Mouse (Mus musculus) bone marrow, adult 2 months (tissue): ENCODE measurements at regions not wholly inside any gene's neighbourhood (a gene's known extent, or its start where the extent isn't known, plus 50 kb on each side); places are given as distances from the start of the nearest gene placed in this dataset.

Experiments
- H3K27ac ChIP-seq: fragments of 200-500 bp; 2 replicates; pipeline ENCODE4 v1.5.1; 2012; ENCODE audit warnings: low read depth, mild to moderate bottlenecking, control low read depth, inconsistent platforms, low read length; ENCODE audit not compliant: control insufficient read depth, poor library complexity, insufficient read depth
- H3K4me1 ChIP-seq: fragments of 200-500 bp; 2 replicates; pipeline ENCODE4 v1.6.1; 2011; ENCODE audit warnings: low read length; ENCODE audit not compliant: control insufficient read depth, insufficient read depth
- H3K4me3 ChIP-seq: fragments of 200-500 bp; replicated peaks from 2 replicates; pipeline ENCODE3; 2011; ENCODE audit warnings: mild to moderate bottlenecking, low read depth, low read length, control low read depth; ENCODE audit not compliant: control insufficient read depth
- CTCF ChIP-seq: fragments of 200-500 bp; IDR thresholded peaks from 2 replicates; pipeline ENCODE4 v1.5.1; 2011; ENCODE audit warnings: low read length, control low read depth; ENCODE audit not compliant: control insufficient read depth, insufficient read depth
- POLR2A ChIP-seq: fragments of 200-500 bp; IDR thresholded peaks from 2 replicates; pipeline ENCODE4 v1.6.1; 2011; ENCODE audit warnings: low read depth, mild to moderate bottlenecking, control low read depth, low read length, borderline replicate concordance; ENCODE audit not compliant: control insufficient read depth
- WGBS: fragments of 180-500 bp; shearing (Covaris S2); methylation state at CpG from one replicate; pipeline ENCODE4 v1.1.7; 2018; 5-methylcytosine and 5-hydroxymethylcytosine counted together

DNA sequence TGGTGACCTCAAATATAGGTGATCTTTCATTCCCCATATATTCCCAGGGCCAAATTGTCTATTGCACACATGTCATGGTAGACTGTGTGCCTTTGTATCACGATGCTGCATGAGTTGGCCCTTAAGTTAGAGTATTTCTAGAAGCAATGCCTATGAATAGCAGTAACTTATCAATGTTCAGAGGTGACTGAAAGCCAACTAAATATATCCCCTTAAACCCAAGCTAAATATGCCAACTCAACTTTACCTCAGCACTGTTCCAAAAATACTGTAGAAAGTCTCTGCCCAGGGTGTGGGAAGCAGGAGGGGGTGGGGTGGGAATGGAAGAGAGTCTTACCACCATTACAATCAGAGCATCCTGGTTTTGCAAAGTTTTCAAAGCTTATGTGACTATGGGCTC lies 144.6 kb upstream of the Serp2 start:
- TF ChIP-seq POLR2A (no peak), CTCF (no peak)
- Histone ChIP-seq H3K4me1 (peaks cover 10% of the 10 kb centered on the region; the same call in 1 of the 2 replicates), H3K4me3 (no peak overlapping the region), H3K27ac (no peak overlapping the region)
- 46% methylated on average over 1 of the region's 1 CpGs for WGBS

DNA sequence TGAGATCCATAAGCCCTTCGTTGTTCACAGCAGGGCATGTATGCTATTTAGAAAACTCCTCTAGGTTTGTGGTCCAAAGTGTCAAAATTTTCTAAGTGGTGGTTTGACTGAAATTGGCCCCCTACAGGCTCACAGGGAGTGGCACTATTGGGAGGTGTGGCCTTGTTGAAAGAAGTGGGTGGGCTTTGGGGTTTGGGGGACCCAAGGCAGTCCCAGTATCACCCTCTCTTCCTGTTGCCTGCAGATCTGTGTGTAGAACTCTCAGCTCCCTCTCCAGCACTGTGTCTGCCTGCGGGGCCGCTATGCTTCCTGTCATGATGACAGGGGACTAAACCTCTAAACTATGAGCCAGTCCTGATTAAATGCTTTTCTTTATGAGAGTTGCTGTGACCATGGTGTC lies 144.1 kb upstream of the Serp2 start:
- TF ChIP-seq CTCF (no peak), POLR2A (no peak)
- 8% methylated on average over 3 of the region's 3 CpGs for WGBS
- Histone ChIP-seq H3K27ac (no peak overlapping the region), H3K4me1 (peaks cover 10% of the 10 kb centered on the region; the same call in 1 of the 2 replicates), H3K4me3 (no peak overlapping the region)

DNA sequence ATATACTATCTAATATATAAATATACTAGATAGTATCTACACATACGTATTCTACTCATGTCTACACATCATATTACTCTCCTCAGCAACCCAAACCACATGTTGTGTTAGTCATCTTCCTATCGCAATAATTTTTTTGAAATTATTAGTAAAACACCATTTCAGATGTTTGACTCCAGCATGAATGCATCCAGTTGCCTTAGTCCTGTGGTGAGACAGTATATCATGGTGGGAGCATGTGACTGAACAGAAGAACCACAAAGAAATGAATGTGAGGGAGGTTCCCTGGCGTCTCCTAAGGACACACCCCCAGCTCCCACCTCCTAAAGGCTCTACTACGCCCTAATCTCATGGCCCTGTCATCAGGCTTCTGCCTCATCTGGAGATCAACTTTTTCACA lies 143.5 kb upstream of the Serp2 start:
- TF ChIP-seq POLR2A (no peak), CTCF (no peak)
- peaks cover 10% of the 10 kb centered on the region; the same call in 1 of the 2 replicates for H3K4me1 ChIP-seq
- H3K27ac ChIP-seq: no peak overlapping the region
- 50% methylated on average over 4 of the region's 4 CpGs for WGBS
- H3K4me3 ChIP-seq: no peak overlapping the region

DNA sequence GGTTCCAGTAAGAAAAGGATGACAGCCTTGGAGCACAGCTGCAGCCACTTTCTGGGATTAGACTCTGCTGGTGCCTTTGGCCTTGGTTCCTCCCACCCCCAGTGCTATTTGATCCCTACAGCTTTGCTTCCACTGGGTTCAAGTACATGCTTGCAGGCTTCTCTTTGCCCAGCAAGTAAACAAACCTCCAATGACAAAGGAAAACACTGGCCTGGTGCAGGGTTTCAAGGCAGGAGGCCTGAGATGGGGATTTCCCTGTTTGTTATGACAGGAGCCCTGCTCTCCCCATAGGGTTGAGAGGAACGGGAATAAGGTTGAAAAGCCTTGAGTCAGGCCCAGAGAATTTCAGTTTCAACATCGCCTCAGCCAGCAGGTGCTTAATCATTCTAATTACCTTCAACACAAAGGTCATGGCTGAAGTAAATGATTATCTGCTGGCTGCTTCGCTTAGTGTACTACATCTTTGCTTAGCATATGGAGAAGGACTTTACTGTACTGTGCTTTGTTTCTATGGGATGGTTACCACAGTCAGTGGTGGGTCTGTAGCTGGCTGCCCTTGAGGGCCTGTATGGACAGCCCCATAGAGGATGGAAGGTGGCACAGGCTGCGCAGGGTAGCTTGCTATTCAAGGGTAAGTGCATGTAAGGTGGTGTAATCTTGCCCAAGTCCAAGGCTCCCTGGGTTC lies 142.2 kb upstream of the Serp2 start:
- WGBS: 64% methylated on average over 4 of the region's 4 CpGs
- no peak overlapping the region for H3K4me3 ChIP-seq
- TF ChIP-seq POLR2A (no peak), CTCF (no peak)
- peaks cover 11% of the 10 kb centered on the region; the same call in 1 of the 2 replicates for H3K4me1 ChIP-seq
- H3K27ac ChIP-seq: no peak overlapping the region

DNA sequence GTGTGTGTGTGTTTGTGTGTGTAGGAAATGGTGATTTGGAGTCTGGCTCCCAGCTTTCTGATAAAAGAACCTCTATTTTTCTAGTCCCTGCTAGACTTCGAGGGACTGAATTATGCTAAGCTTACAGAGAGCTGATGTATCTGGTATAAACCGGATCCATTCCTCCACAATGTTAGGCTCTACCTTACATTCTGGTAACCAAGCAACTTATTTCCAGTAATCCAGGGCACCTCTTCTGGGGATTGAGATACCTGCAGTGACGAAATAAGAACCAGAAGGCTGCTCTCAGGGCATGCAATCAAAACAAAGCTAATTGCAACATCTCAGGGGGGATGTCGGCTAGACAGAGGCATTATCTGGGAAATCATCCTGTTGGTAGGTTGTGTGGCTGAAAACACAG lies 140.0 kb upstream of the Serp2 start:
- 35% methylated on average over 4 of the region's 4 CpGs for WGBS

DNA sequence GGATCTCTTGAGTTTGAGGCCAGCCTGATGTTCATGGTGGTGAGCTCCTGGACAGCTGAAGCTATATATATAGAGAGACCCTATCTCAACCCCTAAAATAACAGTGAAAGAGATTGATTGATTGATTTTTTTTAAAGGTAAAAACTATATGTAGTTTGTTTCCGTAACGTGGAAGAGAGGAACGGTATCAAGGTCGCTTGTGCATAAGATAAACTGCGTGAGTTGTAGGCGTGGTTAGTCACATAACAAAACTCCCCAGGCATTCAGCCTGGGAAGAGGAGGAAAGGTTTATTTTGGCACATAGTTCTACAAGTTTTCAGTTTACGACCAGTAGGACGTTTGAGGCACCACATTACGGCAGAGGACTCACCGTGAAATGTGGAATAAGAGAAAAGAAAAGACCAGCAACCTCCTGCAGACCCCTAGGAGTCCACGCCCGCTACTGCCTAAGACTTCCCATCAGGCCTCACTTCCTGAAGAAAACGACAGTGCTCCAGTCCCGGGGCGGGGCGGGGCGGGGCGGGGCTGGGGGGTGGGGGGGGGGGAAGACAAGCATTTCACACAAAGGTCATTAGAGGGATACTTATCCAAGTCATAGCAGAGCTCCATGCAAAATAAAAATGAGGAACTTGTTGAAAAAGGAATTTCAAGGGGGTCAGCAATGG lies 139.1 kb upstream of the Serp2 start:
- Histone ChIP-seq H3K4me3 (no peak overlapping the region), H3K4me1 (peaks cover 6% of the 10 kb centered on the region; the same call in 1 of the 2 replicates), H3K27ac (no peak overlapping the region)
- 10% methylated on average over 18 of the region's 18 CpGs for WGBS
- TF ChIP-seq POLR2A: no peak
- TF ChIP-seq CTCF: no peak

More for the DNA sequence above, 140.0 kb upstream of the Serp2 start:
- no peak for TF ChIP-seq CTCF
- Histone ChIP-seq H3K4me1 (peaks cover 6% of the 10 kb centered on the region; the same call in 1 of the 2 replicates), H3K27ac (no peak overlapping the region), H3K4me3 (no peak overlapping the region)

DNA sequence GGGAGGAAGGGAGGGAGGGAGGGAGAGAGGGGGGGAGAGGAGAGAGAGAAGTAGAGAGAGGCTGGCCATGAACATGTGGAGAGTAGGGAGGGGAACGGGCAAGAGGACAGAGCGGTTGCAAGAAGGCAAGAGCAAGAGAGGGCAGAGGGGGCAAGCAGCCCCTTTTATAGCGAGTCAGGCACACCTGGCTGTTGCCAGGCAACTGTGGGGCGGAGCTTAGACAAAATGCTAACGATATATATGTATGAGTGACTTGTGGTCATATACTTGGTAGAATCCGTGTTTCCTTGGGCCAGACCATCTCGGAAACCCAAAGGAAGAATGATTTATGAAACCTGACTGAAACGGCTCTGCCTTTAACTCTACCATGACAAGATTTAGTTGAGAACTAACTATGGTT lies 138.2 kb upstream of the Serp2 start:
- no peak overlapping the region for H3K4me3 ChIP-seq
- TF ChIP-seq CTCF (no peak), POLR2A (no peak)
- WGBS: 6% methylated on average over 8 of the region's 8 CpGs
- no peak overlapping the region for H3K27ac ChIP-seq
- peaks cover 6% of the 10 kb centered on the region; the same call in 1 of the 2 replicates for H3K4me1 ChIP-seq

DNA sequence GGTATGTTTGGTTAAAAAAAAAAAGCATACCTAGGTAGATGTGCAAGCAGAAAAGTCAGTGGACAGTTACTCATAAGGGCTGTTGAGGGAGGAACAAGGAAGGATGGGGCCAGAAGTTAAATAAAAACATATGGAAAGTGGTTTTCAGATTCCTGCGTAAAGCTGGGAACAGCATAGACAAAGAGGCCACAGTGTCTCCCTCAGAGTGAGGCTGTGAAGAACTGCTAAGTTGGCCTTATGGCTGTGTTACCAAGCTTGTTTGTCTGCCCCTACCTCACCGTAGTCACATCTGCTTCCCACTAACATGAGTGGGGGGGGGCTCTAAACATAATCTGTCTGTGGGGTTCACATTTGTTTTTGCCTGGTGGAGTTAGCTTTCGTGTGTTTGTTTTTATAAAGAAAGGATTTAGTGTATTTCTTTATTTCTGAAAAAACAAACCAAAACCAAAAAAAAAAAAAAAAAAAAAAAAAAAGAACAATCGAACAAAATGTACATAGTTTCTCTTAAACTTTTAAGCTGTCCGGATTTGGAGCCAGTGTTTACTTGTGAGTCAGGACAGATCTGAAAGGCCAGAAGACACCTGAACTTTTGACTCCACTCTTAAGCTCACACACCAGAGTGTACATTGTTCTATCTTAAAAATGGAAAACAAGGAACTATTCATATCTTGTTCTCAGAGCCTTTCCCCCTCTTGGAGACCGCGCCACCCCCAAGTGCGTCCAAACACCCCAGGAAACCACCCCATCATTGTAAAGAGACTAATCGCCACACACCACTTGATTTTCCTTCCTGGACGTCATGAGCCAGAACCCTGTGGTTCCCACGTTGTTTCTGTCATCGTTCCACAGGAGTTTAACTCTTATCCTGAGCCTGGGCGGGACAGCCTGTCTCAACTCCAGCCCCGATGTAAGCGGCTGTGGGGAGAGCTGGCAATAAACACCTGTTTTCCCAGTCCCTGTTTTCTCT lies 136.9 kb upstream of the Serp2 start:
- Histone ChIP-seq H3K27ac (no peak overlapping the region), H3K4me3 (no peak overlapping the region), H3K4me1 (peaks cover 6% of the 10 kb centered on the region; the same call in 1 of the 2 replicates)
- 12% methylated on average over 15 of the region's 15 CpGs for WGBS
- TF ChIP-seq CTCF (no peak), POLR2A (no peak)
